Mouse (Mus musculus) heart, embryonic 10.5 days (tissue): ENCODE measurements around the gene Odf3. TPM values are rescaled to one million over a fixed set of nuclear protein-coding genes. Genes with fewer than 3 reads are reported as not detected.

Source experiments
- DNase-seq: peaks from one replicate; pipeline ENCODE4 v3.0.0-alpha.2; 2017; ENCODE audit warnings: low spot score
- H3K27ac ChIP-seq: fragments of 300-500 bp; sonication (generic); 2 replicates; pipeline ENCODE4 v1.5.1; 2016; ENCODE audit warnings: mild to moderate bottlenecking
- H3K27me3 ChIP-seq: fragments of 300-500 bp; sonication (generic); 2 replicates; pipeline ENCODE4 v1.6.1; 2016; ENCODE audit warnings: mild to moderate bottlenecking; ENCODE audit not compliant: poor library complexity, insufficient read depth, severe bottlenecking
- H3K36me3 ChIP-seq: fragments of 300-500 bp; sonication (generic); 2 replicates; pipeline ENCODE4 v1.6.1; 2016; ENCODE audit warnings: mild to moderate bottlenecking, moderate library complexity
- H3K4me1 ChIP-seq: fragments of 300-500 bp; sonication (generic); 2 replicates; pipeline ENCODE4 v1.6.1; 2016; ENCODE audit warnings: mild to moderate bottlenecking
- H3K4me3 ChIP-seq: fragments of 300-500 bp; sonication (generic); 2 replicates; pipeline ENCODE4 v1.5.1; 2016; ENCODE audit warnings: mild to moderate bottlenecking, moderate library complexity
- H3K9me3 ChIP-seq: fragments of 300-500 bp; sonication (generic); 2 replicates; pipeline ENCODE4 v1.6.1; 2016; ENCODE audit warnings: mild to moderate bottlenecking, moderate library complexity
- WGBS: fragments of 180-500 bp; shearing (Covaris S2); methylation state at CpG from one replicate; pipeline ENCODE4 v1.1.7; 2016; 5-methylcytosine and 5-hydroxymethylcytosine counted together
- polyA plus RNA-seq: library from polyadenylated mRNA; unstranded; fragments of >200 nt; fragmentation: Nextera tagmentation; extraction: Ambion mirVana; gene quantifications from 2 replicates; pipeline ENCODE4 v1.2.1, GENCODE M21; 2016

Odf3 gene
- polyA plus RNA-seq, 1 experiment from 2014 or later = not detected

GRCm38 (mm10) chr7:140831447-140831846 is 16.2 kb upstream of the Odf3 start:
- WGBS = 70% methylated on average over 6 of the region's 6 CpGs
- H3K4me1 ChIP-seq = peaks cover 8% of the 10 kb centered on the region
- no peaks in the 10 kb centered on the region for H3K36me3 ChIP-seq
- no peak for DNase-seq
- no peak overlapping the region for H3K27ac ChIP-seq
- peaks cover 40% of the 10 kb centered on the region for H3K27me3 ChIP-seq
- no peak overlapping the region for H3K4me3 ChIP-seq
- no peaks in the 10 kb centered on the region for H3K9me3 ChIP-seq

- Histone ChIP-seq H3K27me3 (peaks cover 46% of the 10 kb centered on the region), H3K4me1 (peaks cover 8% of the 10 kb centered on the region), H3K9me3 (no peaks in the 10 kb centered on the region), H3K36me3 (no peaks in the 10 kb centered on the region), H3K4me3 (no peak overlapping the region), H3K27ac (no peak overlapping the region)
- 82% methylated on average over 4 of the region's 4 CpGs for WGBS
- DNase-seq = no peak
These were observed 14.3 kb upstream of the Odf3 start for GRCm38 (mm10) chr7:140833341-140833740.

- no peak for DNase-seq
These were observed 12.4 kb upstream of the Odf3 start, which contains the start of gene Urah for GRCm38 (mm10) chr7:140834968-140835757. Urah (plus strand) TSS chr7:140835018.

GRCm38 (mm10) chr7:140835758-140836087 is 11.9 kb upstream of the Odf3 start:
- Histone ChIP-seq H3K27ac (no peak overlapping the region), H3K36me3 (no peaks in the 10 kb centered on the region), H3K4me1 (peaks cover 8% of the 10 kb centered on the region), H3K9me3 (no peaks in the 10 kb centered on the region), H3K27me3 (peaks cover 57% of the 10 kb centered on the region), H3K4me3 (no peak overlapping the region)
- 63% methylated on average over 2 of the region's 2 CpGs for WGBS
- no peak for DNase-seq

More at GRCm38 (mm10) chr7:140834968-140835757, 12.4 kb upstream of the Odf3 start, which contains the start of gene Urah:
- no peak within 1 kb of the TSS for H3K27ac ChIP-seq
- H3K4me1 ChIP-seq = peaks cover 8% of the 10 kb centered on the region
- peaks cover 55% of the 10 kb centered on the region for H3K27me3 ChIP-seq
- 40% methylated on average over 20 of the region's 20 CpGs for WGBS
- no peak within 1 kb of the TSS for H3K4me3 ChIP-seq
- H3K9me3 ChIP-seq = no peaks in the 10 kb centered on the region
- no peaks in the 10 kb centered on the region for H3K36me3 ChIP-seq

- DNase-seq = no peak
- no peaks in the 10 kb centered on the region for H3K36me3 ChIP-seq
- peaks cover 63% of the 10 kb centered on the region for H3K27me3 ChIP-seq
- no peak overlapping the region for H3K27ac ChIP-seq
- no peaks in the 10 kb centered on the region for H3K9me3 ChIP-seq
- WGBS = 75% methylated on average over 9 of the region's 9 CpGs
- no peak overlapping the region for H3K4me3 ChIP-seq
- peaks cover 8% of the 10 kb centered on the region for H3K4me1 ChIP-seq
These were observed 11.1 kb upstream of the Odf3 start for GRCm38 (mm10) chr7:140836243-140837115.

GRCm38 (mm10) chr7:140839556-140839955 is 8.0 kb upstream of the Odf3 start:
- H3K4me1 ChIP-seq = peaks cover 8% of the 10 kb centered on the region
- no peak for DNase-seq
- no peaks in the 10 kb centered on the region for H3K36me3 ChIP-seq
- no peak overlapping the region for H3K27ac ChIP-seq
- peaks cover 84% of the 10 kb centered on the region for H3K27me3 ChIP-seq
- H3K9me3 ChIP-seq = no peaks in the 10 kb centered on the region
- 61% methylated on average over 5 of the region's 5 CpGs for WGBS
- no peak overlapping the region for H3K4me3 ChIP-seq

GRCm38 (mm10) chr7:140840750-140841735 is 6.6 kb upstream of the Odf3 start:
- H3K27me3 ChIP-seq = peaks cover 71% of the 10 kb centered on the region
- WGBS = 32% methylated on average over 18 of the region's 19 CpGs
- H3K27ac ChIP-seq = no peak overlapping the region
- H3K36me3 ChIP-seq = no peaks in the 10 kb centered on the region
- no peaks in the 10 kb centered on the region for H3K9me3 ChIP-seq
- H3K4me3 ChIP-seq = no peak overlapping the region
- H3K4me1 ChIP-seq = no peaks in the 10 kb centered on the region
- no peak for DNase-seq

- Histone ChIP-seq H3K36me3 (no peaks in the 10 kb centered on the region), H3K9me3 (no peaks in the 10 kb centered on the region), H3K27ac (no peak overlapping the region), H3K27me3 (peaks cover 79% of the 10 kb centered on the region), H3K4me3 (no peak overlapping the region), H3K4me1 (no peaks in the 10 kb centered on the region)
- DNase-seq = no peak
- 67% methylated on average over 7 of the region's 7 CpGs for WGBS
These were observed 3.8 kb upstream of the Odf3 start for GRCm38 (mm10) chr7:140843806-140844205.

GRCm38 (mm10) chr7:140844905-140845665 is 2.5 kb upstream of the Odf3 start, which contains the start of gene Scgb1c1:
Scgb1c1 (plus strand) TSS chr7:140845547.
- Histone ChIP-seq H3K9me3 (no peaks in the 10 kb centered on the region), H3K27ac (no peak within 1 kb of the TSS), H3K27me3 (peaks cover 70% of the 10 kb centered on the region), H3K4me3 (no peak within 1 kb of the TSS), H3K4me1 (no peaks in the 10 kb centered on the region), H3K36me3 (no peaks in the 10 kb centered on the region)
- WGBS = 27% methylated on average over 14 of the region's 14 CpGs
- DNase-seq = peak; percentile 92

- Histone ChIP-seq H3K9me3 (no peaks in the 10 kb centered on the region), H3K36me3 (no peaks in the 10 kb centered on the region), H3K27ac (no peak overlapping the region), H3K4me3 (no peak overlapping the region), H3K27me3 (peaks cover 64% of the 10 kb centered on the region), H3K4me1 (no peaks in the 10 kb centered on the region)
- no peak for DNase-seq
- 60% methylated on average over 4 of the region's 4 CpGs for WGBS
These were observed 1.9 kb upstream of the Odf3 start for GRCm38 (mm10) chr7:140845683-140846082.

GRCm38 (mm10) chr7:140846676-140847075 is 929 bp upstream of the Odf3 start:
- no peak for DNase-seq
- Histone ChIP-seq H3K4me1 (no peaks in the 10 kb centered on the region), H3K4me3 (no peak overlapping the region), H3K36me3 (peaks cover 6% of the 10 kb centered on the region), H3K27ac (no peak overlapping the region), H3K27me3 (peaks cover 54% of the 10 kb centered on the region), H3K9me3 (no peaks in the 10 kb centered on the region)
- 77% methylated on average over 10 of the region's 10 CpGs for WGBS

GRCm38 (mm10) chr7:140848591-140848990 is 986 bp downstream of the Odf3 start:
- H3K27me3 ChIP-seq = peaks cover 35% of the 10 kb centered on the region
- WGBS = 91% methylated on average over 10 of the region's 10 CpGs
- H3K4me1 ChIP-seq = no peaks in the 10 kb centered on the region
- peaks cover 25% of the 10 kb centered on the region for H3K36me3 ChIP-seq
- no peaks in the 10 kb centered on the region for H3K9me3 ChIP-seq
- no peak overlapping the region for H3K4me3 ChIP-seq
- H3K27ac ChIP-seq = no peak overlapping the region
- DNase-seq = no peak
